Mouse (Mus musculus) inflammation-experienced regulatory T-cells, adult 6 months (primary cell): ENCODE data around the gene Abcg1. TPM values are rescaled to one million over a fixed set of nuclear protein-coding genes. Genes with fewer than 3 reads are reported as not detected.

Source experiments
- ATAC-seq: one replicate; pipeline ENCODE4 v1.8.0; 2017
- polyA plus RNA-seq, 3 experiments: library from polyadenylated mRNA; unstranded; fragments of 100-300 nt; shearing (Covaris generic); gene quantifications; one replicate each; pipeline ENCODE4 v1.2.1; 2017

The Abcg1 gene
- polyA plus RNA-seq = 100 to 1,000 TPM in 1 of 3 experiments, 10 to 100 TPM in 2; 67.1 to 113 (median 95.6) TPM

DNA sequence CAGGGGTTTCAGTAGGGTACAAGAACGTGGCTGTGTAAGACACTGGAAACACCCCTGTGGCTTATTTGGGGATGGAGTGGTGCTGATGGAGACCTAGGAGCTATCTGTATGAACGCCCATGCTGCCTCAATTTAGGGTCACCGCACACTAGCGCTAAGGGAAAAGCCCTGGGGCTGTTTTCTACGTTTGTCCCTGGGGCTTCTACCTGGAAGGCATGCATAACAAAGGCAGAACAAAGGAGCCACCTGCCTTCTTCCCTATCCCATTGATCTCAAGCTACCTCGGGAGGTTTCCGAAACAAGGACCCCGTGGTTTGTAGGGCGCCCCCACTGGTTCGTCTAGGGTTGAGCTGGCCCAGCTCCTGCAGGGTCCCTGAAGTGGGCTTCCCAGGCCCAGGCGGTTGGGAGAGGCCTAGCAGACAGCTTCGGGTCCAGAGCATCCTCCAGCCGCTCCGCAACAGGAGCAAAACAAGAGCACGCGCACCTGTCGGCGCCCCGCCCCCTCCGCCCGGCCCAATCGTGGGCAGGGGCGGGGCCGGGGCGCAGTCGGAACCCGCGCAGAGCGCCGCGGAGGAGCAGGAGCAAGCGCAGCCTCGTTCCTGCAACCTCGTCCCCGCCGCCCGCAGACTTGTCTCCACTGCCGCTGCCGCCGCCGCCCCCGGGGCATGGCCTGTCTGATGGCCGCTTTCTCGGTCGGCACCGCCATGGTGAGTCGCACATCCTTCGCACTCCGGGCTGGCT is at the start of gene Abcg1:
Gene Abcg1, plus strand, starts transcription at position 525 of the 740 bp plus-strand sequence.
- peak; percentile 57 for ATAC-seq

DNA sequence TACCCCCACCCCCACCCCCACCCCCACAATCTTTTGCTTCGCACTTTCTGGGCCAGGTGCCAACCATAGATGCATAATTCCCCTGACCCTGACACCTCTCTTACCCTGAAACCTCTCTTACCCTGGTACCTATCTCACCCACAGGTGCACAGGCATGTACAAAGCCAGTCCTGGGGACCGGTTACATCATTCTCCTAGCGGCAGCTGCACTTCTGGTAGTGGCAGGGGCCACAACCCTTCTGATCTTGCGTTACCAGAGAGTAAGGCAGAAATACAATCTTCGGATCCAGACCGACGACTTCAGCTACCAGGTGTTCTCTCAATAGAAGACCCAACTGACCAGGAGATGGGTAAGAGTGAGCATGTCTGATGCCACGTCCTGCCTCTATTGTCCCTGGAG is 49.1 kb upstream of the Abcg1 start:
- no peak for ATAC-seq

DNA sequence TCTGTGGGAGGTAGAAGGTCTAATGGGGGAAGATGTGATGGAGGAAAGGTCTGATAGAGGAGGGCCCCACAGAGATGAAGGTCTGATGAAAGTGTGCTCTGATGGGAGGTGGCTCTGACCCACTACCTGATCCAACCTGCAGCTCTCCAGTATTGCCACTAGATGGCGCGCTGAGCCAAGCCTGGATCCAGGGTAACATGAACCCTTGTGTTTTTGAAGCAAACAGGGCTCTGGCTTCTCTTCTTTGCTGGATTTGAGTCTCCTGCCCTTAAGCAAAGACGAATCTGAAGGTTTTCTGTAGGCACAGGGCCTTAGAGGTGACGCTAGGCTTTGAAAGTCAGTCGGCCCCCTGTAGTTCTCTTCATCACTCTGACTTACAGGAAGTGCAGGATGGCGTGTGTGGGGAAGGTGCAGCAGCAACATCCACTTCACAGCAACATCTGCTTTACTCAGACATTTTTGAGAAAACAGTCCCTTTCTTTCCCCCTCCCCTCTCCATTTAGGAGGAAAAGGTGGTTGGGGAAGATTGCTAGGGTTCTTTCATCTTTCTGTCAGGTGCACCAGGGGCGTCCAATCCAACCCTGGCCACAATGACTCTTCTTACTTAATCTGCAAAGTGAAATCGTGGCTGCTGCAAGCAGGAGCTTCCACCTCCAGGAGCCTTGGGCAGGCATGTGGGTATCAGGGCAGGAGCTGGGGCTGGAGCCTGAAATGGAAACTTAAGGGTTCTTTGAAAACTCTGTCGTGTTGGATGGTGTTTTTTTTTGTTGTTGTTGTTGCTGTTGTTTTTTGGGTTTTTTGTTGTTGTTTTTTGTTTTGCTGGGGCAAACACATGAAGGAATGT is 45.7 kb upstream of the Abcg1 start:
- ATAC-seq = peak; percentile 84

DNA sequence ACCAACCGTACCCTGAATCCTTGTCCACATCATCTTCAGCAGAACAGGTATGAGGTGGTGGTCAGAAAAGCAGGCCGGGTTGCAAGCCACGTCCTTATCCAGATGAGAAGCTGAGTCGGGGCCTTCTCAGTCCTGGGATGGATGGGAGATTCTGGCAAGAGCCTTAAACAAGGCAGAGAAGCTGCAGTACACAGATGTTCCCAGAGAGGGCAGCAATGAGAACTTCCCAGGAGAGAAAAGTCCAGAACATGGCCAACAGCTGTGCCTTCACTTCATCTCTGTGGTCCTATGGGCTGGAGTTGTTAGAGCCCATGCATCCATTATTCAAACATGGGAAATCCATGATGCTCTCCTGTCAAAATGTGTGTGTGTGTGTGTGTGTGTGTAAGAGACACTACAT is 39.2 kb upstream of the Abcg1 start:
- ATAC-seq = peak; percentile 52

DNA sequence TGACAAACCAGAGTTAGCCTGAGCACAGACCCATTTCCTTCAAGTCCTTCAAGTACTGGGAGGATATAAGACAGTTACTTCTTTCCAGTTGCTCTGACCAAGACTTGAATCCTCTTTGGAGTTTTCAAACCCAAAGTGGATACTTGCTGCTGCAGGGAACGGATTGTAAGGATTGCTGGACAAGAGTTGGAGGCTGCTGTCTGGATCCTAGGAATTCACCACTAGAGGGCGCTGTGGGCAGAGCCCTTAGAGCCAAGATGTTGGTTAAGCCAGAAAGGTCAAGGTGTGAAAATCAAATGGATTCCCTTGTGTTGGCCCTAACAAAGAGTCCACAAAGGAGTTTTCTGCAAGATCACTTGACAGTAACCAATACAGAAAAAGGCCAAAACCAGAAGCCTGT is 38.0 kb upstream of the Abcg1 start:
- no peak for ATAC-seq

DNA sequence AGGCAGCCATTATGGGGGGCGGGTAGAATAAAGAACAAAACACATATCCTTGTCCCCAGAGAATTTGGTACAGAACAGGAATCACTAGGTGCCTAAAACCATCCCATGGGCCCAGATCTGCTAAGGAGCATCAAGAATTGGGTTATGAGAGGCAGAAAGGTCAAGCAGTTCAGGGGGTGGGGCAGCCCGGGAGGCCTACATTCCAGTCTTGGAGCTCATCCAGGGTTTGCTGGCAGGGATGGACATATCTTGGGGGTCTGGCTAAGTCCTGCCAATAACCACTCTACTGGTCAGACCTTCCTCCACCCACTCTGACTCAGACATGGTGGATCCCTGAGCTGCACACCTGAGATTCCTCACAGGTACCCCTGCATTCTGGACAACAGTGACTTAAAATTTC is 37.4 kb upstream of the Abcg1 start:
- ATAC-seq = no peak

DNA sequence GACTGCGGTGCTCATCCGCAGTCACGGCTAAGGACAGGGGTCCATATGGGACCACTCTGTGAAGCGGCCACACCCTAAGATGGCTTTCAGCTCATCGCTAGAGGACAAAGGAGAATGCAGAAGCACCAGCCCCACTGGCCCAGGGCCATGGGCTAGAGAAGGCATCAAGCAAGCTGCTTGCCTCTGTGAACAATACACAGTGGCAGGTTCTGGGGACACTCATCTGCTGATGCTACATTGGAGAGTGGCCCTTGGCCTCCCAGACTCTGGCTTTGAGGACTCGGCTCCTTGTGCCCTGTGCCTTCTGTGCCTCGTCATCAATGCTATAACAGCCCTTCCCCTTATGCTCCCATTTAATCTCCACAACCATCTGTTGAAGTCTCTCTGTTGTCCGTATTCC is 36.2 kb upstream of the Abcg1 start:
- ATAC-seq = no peak

DNA sequence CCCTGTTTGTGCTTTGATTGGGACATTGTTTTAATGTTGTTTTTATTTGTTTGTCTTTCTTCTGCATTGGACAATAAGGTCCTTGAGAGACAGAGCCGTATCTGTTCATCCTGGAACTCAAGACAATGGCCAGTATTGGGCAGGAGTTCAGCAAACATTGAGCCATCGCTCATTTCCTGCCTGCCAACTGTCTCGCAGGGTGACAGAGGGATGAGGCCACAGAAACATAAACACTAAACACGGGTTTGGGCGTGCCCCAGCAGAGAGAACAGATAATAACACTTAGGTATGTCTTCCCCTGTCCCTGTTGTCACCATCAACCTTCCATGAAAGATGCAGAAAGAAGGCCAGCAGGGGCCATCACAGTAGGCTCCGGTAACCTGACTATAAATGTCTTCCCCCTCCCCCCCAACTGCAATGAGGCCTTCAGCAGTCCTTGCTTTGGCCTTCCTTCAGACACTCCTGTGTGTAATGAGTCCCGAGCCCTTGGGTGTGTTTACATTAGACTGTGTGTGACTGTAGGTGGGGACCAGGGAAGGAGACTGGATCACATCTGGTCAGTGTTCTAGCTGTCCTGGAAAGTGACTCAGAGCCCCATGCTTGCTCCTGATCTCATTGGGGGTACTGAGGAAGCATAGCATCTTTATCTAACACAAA is 33.2 kb upstream of the Abcg1 start:
- no peak for ATAC-seq

DNA sequence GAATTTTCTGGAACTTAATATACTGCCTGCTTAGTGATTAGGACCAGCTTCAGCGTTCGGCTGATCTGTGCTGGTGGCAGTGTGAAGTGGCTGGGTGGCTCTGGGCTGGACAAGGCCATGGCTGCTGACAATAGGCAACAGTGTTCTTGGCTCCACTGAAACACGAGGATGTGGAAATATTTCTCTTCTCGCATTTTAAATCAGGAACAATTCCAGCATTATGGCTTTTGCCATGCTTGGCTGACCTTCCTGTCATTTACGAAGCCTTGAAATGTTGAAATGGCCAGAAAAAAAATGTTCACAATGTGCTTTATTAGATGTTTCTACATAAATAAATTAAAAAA is 32.7 kb upstream of the Abcg1 start:
- no peak for ATAC-seq

DNA sequence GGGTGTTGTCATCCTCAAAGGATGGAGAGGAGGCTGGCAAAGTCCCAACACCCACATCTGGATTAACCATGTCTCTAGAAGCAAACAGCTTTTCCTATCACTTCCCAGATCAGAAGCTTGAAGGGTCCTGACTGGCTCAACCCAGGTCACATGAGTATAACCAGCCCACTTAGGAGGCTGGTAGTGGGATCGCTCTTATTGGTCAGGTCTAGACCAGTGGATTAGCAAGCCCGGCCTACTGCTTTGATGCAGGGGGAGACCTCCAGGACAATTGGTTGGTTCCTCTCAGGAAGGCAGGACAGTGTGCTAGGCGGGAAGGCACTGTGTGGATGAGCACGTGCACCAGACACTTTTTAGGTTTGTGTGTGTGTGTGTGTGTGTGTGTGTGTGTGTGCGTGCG is 30.5 kb upstream of the Abcg1 start:
- no peak for ATAC-seq

DNA sequence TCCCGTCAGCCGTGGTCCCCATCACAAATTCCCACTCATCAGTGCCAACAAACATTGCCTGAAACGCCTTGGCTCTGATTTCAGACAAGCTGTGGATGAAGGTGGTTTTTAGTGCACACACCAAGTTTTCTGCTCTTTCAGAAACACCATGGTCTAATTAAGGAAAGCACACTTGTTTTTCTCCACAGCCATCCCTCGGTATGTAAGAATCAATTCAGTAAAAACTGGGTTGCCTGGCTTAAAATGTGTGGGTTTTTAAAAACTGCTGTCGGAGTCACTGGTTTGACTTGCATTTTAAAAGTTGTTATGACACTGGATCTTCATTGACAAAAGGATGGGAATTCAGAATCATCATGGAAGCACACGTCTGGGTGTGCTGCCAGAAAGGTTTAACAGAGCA is 29.8 kb upstream of the Abcg1 start:
- ATAC-seq = no peak

DNA sequence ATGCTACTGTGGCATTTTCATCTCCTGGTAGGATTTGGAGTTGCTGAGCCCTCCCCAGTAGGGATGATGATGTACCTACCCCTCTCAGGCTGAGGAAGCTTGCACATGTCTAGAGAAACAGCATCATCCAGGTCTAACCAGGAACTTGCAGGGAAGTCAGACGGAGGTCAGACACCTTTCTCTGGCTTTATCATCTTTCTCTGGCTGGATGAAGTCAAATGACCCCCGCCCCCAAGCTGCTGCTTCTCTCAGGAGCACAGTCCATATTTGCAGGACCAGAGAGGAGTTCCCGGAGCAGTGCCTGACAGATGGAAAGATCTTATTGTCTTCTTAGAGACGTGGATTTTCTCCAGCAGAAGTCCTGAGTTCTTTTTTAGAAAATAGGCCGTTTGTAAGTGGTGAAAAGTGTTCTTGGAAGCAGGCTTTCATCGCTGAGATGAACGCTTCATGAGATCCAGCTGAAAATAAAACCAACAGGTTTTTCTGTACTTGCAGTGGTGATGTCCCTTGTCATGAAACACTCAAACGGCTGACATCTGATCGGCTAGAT is 28.6 kb upstream of the Abcg1 start:
- ATAC-seq = no peak

DNA sequence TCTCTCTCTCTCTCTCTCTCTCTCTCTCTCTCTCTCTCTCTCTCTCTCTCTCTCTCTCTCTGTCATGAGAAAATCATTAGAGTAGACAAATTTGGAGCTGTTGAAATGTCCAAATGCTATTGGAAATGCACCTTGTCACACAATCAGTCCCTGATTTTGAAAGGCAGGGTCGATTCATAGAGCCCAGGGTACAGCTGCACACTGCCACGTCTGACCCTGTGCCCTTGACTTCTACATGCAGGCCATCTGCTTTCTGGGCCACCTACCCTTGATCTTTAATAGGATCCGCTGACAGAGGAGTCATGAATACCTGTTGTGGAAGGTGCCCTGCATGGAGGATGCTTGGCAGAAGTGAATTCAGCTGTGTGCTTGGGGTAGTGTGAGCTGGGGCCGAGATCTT is 28.1 kb upstream of the Abcg1 start:
- no peak for ATAC-seq

DNA sequence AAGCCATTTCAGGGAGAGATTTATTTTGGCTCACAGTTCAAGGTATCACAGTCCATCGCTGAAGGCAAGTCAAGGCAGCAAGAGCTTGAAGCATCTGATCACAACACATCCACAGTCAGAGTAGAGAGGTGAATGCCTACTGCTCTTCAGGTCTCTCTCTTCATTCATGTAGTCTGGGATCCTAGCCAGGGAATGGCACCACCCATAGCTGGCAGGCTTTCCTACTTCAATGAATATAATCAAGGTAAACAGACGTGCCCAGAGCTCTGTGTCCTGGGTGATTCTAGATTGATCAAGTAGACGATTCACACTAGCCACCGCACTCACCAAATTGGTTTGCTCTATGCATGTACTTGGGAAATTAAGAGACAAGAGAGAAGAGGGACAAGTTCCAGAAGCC is 25.1 kb upstream of the Abcg1 start:
- no peak for ATAC-seq

DNA sequence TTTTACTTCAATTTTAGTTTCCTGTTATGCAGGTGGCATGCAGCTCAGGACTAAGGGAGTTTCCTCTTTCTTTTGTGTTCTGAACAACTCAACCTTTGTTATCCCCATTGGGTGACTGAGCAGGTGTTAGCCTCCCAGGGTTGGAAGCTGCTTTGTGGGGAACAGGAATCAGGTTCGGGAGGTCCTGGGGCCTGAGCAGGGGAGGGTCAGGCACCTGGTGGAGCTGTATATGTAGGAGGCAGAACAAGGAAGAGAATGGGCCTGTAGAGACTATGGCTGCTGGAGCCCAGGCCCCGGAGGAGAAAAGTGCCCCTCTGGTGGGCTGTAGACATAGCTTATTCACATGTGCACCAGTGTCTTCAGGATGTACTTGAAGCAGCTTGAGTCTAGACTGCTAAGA is 24.2 kb upstream of the Abcg1 start:
- no peak for ATAC-seq

DNA sequence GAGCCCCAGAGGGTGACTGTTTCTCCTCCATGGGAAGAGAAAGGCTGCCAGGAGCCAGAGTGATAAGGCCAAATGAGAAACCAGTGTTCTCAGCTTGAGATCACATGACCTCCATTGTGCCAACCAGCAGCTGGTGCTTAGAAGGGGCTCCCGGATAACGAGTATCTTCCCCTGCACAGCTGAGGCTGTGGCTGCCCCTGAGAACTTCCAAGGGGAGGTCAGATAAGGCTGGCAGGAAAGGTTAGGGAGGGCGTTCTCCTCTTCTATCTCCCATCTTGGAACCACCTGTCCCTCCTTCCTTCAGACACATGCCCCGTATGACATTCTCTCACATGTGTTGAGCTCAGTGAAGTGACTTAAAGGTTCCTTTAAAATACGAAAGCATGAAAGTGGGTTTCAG is 23.3 kb upstream of the Abcg1 start:
- ATAC-seq = no peak

DNA sequence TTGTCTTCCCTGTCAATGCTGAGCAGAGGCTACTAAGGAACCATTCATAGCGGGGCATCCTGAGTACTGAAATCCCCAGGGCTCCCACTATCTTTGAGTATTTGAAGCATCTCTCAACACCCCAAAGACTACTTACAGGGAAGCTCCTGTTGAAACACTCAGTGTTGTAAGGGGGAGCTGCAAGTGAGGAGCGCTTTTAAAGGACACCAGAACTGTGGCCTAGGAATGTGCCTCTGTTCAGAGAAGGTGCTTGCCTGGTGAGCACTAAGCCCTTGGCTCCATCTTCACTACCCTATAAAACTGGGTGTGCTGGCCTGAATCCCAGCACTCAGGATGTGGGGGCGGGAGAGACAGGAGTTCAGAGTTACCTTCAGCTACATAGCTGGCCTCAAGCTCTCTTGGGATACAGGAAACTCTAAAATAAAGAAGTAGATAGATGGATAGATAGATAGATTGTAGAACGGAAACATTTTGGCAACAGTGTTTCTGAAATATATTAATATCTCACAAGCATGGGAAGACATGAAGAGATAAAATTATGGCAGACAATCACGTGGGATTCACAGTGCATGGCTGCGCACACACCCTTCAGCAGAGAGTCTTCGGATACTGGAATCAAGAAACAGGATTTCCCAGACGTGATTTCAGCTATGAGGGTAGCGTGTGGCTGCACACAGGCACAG is 22.7 kb upstream of the Abcg1 start:
- no peak for ATAC-seq

DNA sequence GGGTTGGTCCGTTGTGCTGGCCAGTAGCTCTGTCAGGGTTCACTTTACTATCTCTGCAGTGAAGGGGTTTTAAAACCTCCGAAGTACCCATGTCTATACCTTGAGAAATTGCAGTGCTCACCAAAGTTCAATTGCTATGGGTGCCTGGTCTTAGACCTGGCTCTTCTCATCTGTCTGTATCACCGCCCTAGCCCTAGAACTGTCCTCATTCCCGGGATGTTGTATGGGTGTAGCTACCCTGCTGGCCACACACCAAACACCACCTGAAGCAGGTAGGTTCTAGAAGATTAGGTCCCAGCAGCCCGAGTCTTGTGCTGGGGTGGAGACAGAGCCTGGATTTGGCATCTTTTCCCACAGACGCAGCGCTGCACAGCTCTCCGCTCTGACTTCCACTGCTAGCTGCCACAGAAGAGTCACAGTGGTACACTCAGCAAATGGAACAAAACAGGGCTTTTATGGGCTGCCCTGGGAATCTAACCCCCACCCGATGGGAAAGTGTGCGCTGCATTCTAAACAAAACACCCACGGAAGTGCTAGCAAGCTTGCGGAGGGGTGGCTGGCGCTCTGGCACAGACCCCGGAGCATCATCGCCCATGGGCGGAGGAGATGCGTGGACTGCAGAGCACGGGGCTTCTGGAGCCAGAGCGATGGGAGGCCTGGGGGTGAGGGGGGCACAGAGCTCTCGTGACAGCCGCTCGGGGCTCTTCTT is 21.2 kb upstream of the Abcg1 start:
- ATAC-seq = no peak

DNA sequence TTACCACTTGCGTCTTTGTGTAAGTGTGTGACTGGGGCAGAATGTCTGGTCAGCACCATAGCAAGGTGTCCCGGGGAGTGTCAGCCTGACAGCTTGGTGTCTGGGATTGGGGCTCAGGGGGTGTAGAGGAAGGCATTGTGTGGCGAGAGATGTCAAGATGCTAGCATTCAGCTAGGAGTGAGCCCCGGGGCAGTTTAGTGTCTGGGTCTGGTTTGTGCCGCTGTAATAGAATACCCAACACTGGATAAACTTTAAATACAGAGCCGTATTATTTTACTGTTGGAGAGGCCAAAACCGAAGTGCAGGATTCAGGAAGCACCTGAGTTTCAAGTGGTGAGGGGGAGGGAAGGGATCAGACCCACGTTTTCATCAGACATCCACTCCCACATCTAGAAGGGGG is 20.1 kb upstream of the Abcg1 start:
- ATAC-seq = no peak

DNA sequence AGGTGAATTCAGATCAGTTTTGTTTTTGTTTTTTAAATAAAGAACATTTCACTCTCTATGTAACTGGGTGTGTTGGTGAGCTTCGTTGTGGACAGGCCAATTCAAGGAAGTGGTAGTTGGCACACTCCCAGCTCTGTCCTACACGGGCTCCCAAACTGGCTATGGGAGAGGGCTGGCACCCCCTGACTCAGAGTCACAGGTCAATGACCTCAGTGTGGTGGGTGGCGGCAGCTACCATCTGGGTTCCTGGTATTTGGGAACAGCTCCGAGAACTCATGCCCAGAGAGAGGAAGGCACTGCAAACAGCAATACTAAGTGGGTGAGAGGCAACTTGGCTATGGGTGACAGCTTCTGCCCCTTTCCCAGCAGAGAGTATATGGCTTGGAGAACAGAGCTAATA is 19.1 kb upstream of the Abcg1 start:
- no peak for ATAC-seq

DNA sequence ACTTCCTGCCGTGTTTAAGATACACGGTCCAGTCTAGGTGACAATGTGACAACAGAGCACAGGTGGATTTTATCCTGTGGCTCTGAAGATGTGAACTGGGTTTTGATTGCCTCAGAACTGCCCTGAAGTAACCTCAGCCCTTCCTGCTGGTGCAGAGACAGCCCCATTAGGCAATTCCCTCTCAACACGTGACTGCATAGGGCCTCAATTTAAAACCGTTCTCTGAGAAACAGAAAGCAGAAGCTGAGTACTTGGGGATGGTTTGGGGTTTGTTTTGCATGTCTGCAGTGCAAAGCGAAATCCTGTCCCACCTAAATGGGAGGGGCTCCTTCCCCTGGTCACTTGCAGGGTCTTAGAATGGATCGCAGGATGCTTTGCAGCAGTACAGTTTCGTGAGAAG is 17.8 kb upstream of the Abcg1 start:
- ATAC-seq = peak; percentile 98

DNA sequence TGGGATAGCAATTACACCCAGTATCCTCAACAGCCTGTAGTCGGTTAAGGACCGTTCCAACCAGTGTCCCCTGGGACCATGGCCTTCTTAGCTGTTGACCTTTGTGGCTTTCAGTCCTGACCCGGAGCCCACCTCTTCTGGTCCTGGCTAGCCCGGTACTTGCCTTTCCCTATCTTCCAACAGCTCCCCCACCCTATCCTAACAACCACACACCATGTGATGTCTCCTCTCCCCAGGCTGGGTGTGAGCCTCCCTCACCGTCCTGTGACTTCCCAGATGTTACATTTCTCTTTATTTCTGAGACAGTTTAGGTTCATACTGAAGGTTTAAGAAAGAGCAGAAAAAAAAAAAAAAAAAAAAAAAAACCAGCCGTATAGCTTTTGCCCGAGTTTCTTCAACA is 17.1 kb upstream of the Abcg1 start:
- ATAC-seq = no peak
